Mouse (Mus musculus): ENCODE data around the gene Mfsd4b2. TPM values are rescaled to one million over a fixed set of nuclear protein-coding genes. Genes with fewer than 3 reads are reported as not detected.

Gene Mfsd4b2
- polyA plus RNA-seq (2017; shearing (Covaris generic)), result not detected

GRCm38 (mm10) chr10:39926616-39927139 lies at the start of gene Mfsd4b2:
TSS of gene Mfsd4b2 (minus strand) at chr10:39926923.

GRCm38 (mm10) chr10:39959761-39960440 lies 33.2 kb upstream of the Mfsd4b2 start, which contains the start of gene Mfsd4b3:
TSS of gene Mfsd4b3 (minus strand) at chr10:39960153.

GRCm38 (mm10) chr10:39898874-39899371 lies 27.8 kb downstream of the Mfsd4b2 start, which contains the start of gene Mfsd4b4:
TSS of gene Mfsd4b4 (minus strand) at chr10:39899238.

Other genes with a start within 250 kb of the Mfsd4b2 start
- 12.1 TPM for gene Rev3l, start 194.8 kb downstream of the Mfsd4b2 start, polyA plus RNA-seq (2017; shearing (Covaris generic))
- gene Mfsd4b4, start 27.7 kb downstream of the Mfsd4b2 start, polyA plus RNA-seq (2017; shearing (Covaris generic)), result 5.8 TPM
- not detected for gene Mfsd4b3, start 33.2 kb upstream of the Mfsd4b2 start, polyA plus RNA-seq (2017; shearing (Covaris generic))
- gene Mfsd4b5, start 59.7 kb upstream of the Mfsd4b2 start, polyA plus RNA-seq (2017; shearing (Covaris generic)), result not detected
- gene Mfsd4b1, start 98.3 kb upstream of the Mfsd4b2 start, polyA plus RNA-seq (2017; shearing (Covaris generic)), result not detected
- 1.9 TPM for gene Slc16a10, start 215.3 kb upstream of the Mfsd4b2 start, polyA plus RNA-seq (2017; shearing (Covaris generic))

Measured in inflammation-experienced regulatory T-cells, adult 16 weeks (primary cell).